Mouse (Mus musculus): Measurements from ENCODE around the gene Arrdc3.

DNA sequence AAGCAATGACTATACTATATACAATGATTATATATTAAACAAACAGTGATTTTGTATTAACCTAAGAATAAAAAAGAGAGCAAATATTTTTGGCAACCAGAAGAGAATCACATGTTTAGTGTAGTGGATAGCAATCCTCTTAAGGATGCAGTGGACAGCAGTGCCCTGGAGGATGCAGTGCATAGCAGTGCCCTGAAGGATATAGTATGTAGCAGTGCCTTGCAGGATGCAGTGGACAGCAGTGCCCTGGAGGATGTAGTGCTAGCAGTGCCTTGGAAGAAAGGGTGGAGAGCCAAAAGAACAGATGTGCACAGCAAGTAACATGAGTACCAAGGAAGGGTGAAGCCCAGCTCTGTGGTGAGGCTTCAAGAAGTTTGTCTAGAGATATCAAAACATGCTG lies 61.3 kb downstream of the Arrdc3 start:
- no peak for TF ChIP-seq CTCF (IDR thresholded peaks at IDR 0.05; ENCODE audit: control insufficient read depth, insufficient read depth, low read length)
- no peak for TF ChIP-seq POLR2A (IDR thresholded peaks at IDR 0.05; ENCODE audit: borderline replicate concordance, control insufficient read depth, low read depth, low read length)

Data from bone marrow, adult 2 months (tissue).